Mouse (Mus musculus): ENCODE measurements around the gene Cfap36.

GRCm38 (mm10) chr11:29238551-29238950 is 8.7 kb downstream of the Cfap36 start:
- TF ChIP-seq CTCF (IDR thresholded peaks at IDR 0.05; ENCODE audit: control insufficient read depth, insufficient read depth, insufficient replicate concordance, low read depth, low read length) (no peak), POLR2A (IDR thresholded peaks at IDR 0.05; ENCODE audit: control insufficient read depth, low read depth, low read length) (no peak)
